Mouse (Mus musculus) hindbrain, embryonic 10.5 days (tissue): ENCODE measurements at regions not wholly inside any gene's neighbourhood (a gene's known extent, or its start where the extent isn't known, plus 50 kb on each side); places are given as distances from the start of the nearest gene placed in this dataset.

Experiments used
- DNase-seq: peaks from one replicate; pipeline ENCODE4 v3.0.0-alpha.2; 2017; ENCODE audit warnings: low spot score
- H3K27ac ChIP-seq: fragments of 300-500 bp; sonication (generic); 2 replicates; pipeline ENCODE4 v1.5.1; 2016; ENCODE audit warnings: mild to moderate bottlenecking, moderate library complexity
- H3K27me3 ChIP-seq: fragments of 300-500 bp; sonication (generic); 2 replicates; pipeline ENCODE4 v1.6.1; 2016; ENCODE audit warnings: mild to moderate bottlenecking; ENCODE audit not compliant: poor library complexity, insufficient read depth, severe bottlenecking
- H3K36me3 ChIP-seq: fragments of 300-500 bp; sonication (generic); 2 replicates; pipeline ENCODE4 v1.6.1; 2016; ENCODE audit warnings: mild to moderate bottlenecking, moderate library complexity
- H3K4me1 ChIP-seq: fragments of 300-500 bp; sonication (generic); replicated peaks from 2 replicates; pipeline ENCODE4 v1.6.1; 2016; ENCODE audit warnings: mild to moderate bottlenecking
- H3K4me3 ChIP-seq: fragments of 300-500 bp; sonication (generic); 2 replicates; pipeline ENCODE4 v1.5.1; 2016; ENCODE audit warnings: mild to moderate bottlenecking, moderate library complexity
- H3K9me3 ChIP-seq: fragments of 300-500 bp; sonication (generic); 2 replicates; pipeline ENCODE4 v1.6.1; 2016; ENCODE audit warnings: mild to moderate bottlenecking, moderate library complexity
- WGBS: fragments of 180-500 bp; shearing (Covaris S2); methylation state at CpG from one replicate; pipeline ENCODE4 v1.1.7; 2016; 5-methylcytosine and 5-hydroxymethylcytosine counted together

DNA sequence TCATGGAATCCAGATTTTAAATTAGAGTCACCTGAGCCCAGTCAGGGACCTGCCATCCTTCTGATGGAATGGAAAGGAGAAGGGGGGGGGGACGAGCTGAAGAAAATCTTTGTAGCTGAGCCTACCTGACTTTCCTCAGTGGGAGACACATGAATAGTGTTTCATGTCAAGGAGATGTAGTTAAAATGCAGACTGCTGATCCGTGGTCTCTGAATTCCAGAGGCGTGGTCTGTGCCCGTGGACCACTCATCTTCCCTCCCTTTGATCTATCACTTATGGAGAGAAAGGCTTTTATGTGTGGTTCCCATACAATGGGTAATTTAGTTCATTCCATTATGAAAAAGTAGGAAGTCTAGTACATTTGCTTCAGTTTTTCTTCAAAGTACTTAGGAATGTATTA, 176.6 kb upstream of the Arrdc4 start:
- no peak overlapping the region for H3K27ac ChIP-seq
- H3K4me3 ChIP-seq, result no peak overlapping the region
- H3K36me3 ChIP-seq, result no peaks in the 10 kb centered on the region
- peaks cover 5% of the 10 kb centered on the region; the same call in 1 of the 2 replicates for H3K4me1 ChIP-seq
- no peaks in the 10 kb centered on the region for H3K27me3 ChIP-seq
- 60% methylated on average over 4 of the region's 4 CpGs for WGBS
- H3K9me3 ChIP-seq, result no peaks in the 10 kb centered on the region
- no peak for DNase-seq

- Histone ChIP-seq H3K4me3 (no peak overlapping the region), H3K4me1 (0 out of 2 replicates have a peak, but pooled peaks cover 3% of the 10 kb centered on the region), H3K36me3 (no peaks in the 10 kb centered on the region), H3K27me3 (no peaks in the 10 kb centered on the region), H3K27ac (no peak overlapping the region), H3K9me3 (no peaks in the 10 kb centered on the region)
- WGBS, result 69% methylated on average over 9 of the region's 9 CpGs
- no peak for DNase-seq
Observed at GRCm38 (mm10) chr7:68918632-68919435, 169.8 kb upstream of the Arrdc4 start.

GRCm38 (mm10) chr7:68917876-68918200, 168.8 kb upstream of the Arrdc4 start:
- no peak for DNase-seq
- no peak overlapping the region for H3K27ac ChIP-seq
- 0 out of 2 replicates have a peak, but pooled peaks cover 3% of the 10 kb centered on the region for H3K4me1 ChIP-seq
- WGBS, result 36% methylated on average over 2 of the region's 2 CpGs
- no peaks in the 10 kb centered on the region for H3K27me3 ChIP-seq
- no peaks in the 10 kb centered on the region for H3K36me3 ChIP-seq
- H3K9me3 ChIP-seq, result no peaks in the 10 kb centered on the region
- H3K4me3 ChIP-seq, result no peak overlapping the region

DNA sequence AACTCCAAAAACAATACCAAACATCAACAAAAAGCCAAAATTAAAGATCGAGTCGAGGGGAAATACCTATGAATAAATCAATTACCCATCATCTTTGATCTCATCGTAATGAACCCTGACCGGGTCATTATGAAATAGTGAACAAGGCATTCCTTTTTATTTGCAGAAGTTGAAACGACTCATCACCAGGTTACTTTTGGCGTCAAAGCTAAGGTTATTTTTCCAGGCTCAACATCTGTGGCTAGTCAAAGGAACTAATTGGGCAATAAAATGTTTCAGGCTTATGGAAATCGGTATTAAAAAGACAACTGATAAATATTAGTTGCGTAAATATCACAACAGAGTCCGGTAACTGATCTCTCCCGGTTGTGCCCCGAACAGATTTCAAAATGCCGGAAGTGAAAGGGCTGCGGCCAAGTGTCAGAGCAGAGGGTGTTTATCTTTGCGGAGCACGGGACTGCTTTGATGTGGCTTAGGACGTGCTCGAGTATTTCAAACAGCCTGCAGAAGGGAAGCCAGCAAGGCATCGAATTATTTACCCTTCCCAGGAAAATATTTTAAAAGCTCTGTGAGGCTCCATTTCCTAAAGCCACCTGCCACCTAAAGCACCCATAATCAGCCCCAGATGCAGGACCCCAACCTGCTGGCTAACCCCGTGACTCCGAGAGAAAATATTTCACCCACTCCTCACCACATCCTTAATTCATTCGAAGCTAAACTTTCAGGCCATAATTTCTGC, 168.3 kb upstream of the Arrdc4 start:
- Histone ChIP-seq H3K36me3 (no peaks in the 10 kb centered on the region), H3K4me1 (0 out of 2 replicates have a peak, but pooled peaks cover 3% of the 10 kb centered on the region), H3K27me3 (no peaks in the 10 kb centered on the region), H3K27ac (no peak overlapping the region), H3K9me3 (no peaks in the 10 kb centered on the region), H3K4me3 (no peak overlapping the region)
- peak; percentile 38 for DNase-seq
- 60% methylated on average over 21 of the region's 21 CpGs for WGBS

- Histone ChIP-seq H3K36me3 (no peaks in the 10 kb centered on the region), H3K4me3 (no peak overlapping the region), H3K4me1 (0 out of 2 replicates have a peak, but pooled peaks cover 3% of the 10 kb centered on the region), H3K27me3 (no peaks in the 10 kb centered on the region), H3K9me3 (no peaks in the 10 kb centered on the region), H3K27ac (no peak overlapping the region)
- 85% methylated on average over 9 of the region's 9 CpGs for WGBS
- no peak for DNase-seq
Observed at GRCm38 (mm10) chr7:68915976-68916375, 166.9 kb upstream of the Arrdc4 start.

DNA sequence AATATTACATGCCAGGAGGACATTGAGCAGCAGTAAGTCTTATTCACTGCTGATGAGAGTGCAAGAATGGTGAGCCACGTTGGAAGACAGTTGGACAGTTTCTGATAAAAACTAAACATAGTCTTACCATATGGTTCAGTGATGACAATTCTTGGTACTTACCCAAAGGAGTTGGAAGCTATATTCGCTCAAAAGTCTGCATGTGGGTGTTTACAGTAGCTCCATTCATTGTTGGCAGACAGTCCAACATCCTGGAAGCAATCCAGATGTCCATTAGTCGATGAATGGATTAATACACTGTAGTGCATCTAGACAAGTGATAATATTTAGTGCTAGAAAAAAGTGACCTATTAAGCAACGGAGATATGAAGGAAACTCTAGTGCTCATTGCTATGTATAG, 165.3 kb upstream of the Arrdc4 start:
- no peaks in the 10 kb centered on the region for H3K36me3 ChIP-seq
- no peak overlapping the region for H3K27ac ChIP-seq
- 0 out of 2 replicates have a peak, but pooled peaks cover 3% of the 10 kb centered on the region for H3K4me1 ChIP-seq
- H3K9me3 ChIP-seq, result no peaks in the 10 kb centered on the region
- H3K27me3 ChIP-seq, result no peaks in the 10 kb centered on the region
- WGBS, result 92% methylated on average over 4 of the region's 4 CpGs
- no peak overlapping the region for H3K4me3 ChIP-seq
- no peak for DNase-seq

- 87% methylated on average over 6 of the region's 6 CpGs for WGBS
- no peaks in the 10 kb centered on the region for H3K9me3 ChIP-seq
Observed at GRCm38 (mm10) chr7:68911989-68912655, 163.1 kb upstream of the Arrdc4 start.

GRCm38 (mm10) chr7:68911562-68911961, 162.5 kb upstream of the Arrdc4 start:
- Histone ChIP-seq H3K9me3 (no peaks in the 10 kb centered on the region), H3K36me3 (no peaks in the 10 kb centered on the region), H3K4me1 (peaks cover 11% of the 10 kb centered on the region), H3K27ac (no peak overlapping the region), H3K27me3 (no peaks in the 10 kb centered on the region), H3K4me3 (no peak overlapping the region)
- no peak for DNase-seq
- 72% methylated on average over 3 of the region's 3 CpGs for WGBS

More at GRCm38 (mm10) chr7:68911989-68912655, 163.1 kb upstream of the Arrdc4 start:
- H3K27ac ChIP-seq, result no peak overlapping the region
- no peaks in the 10 kb centered on the region for H3K36me3 ChIP-seq
- H3K4me1 ChIP-seq, result peaks cover 6% of the 10 kb centered on the region
- H3K4me3 ChIP-seq, result no peak overlapping the region
- no peak for DNase-seq
- H3K27me3 ChIP-seq, result no peaks in the 10 kb centered on the region

GRCm38 (mm10) chr7:68909694-68910093, 160.7 kb upstream of the Arrdc4 start:
- H3K4me1 ChIP-seq, result peaks cover 11% of the 10 kb centered on the region
- no peaks in the 10 kb centered on the region for H3K36me3 ChIP-seq
- H3K27ac ChIP-seq, result no peak overlapping the region
- 95% methylated on average over 1 of the region's 1 CpGs for WGBS
- no peak for DNase-seq
- no peak overlapping the region for H3K4me3 ChIP-seq
- H3K9me3 ChIP-seq, result no peaks in the 10 kb centered on the region
- H3K27me3 ChIP-seq, result no peaks in the 10 kb centered on the region

DNA sequence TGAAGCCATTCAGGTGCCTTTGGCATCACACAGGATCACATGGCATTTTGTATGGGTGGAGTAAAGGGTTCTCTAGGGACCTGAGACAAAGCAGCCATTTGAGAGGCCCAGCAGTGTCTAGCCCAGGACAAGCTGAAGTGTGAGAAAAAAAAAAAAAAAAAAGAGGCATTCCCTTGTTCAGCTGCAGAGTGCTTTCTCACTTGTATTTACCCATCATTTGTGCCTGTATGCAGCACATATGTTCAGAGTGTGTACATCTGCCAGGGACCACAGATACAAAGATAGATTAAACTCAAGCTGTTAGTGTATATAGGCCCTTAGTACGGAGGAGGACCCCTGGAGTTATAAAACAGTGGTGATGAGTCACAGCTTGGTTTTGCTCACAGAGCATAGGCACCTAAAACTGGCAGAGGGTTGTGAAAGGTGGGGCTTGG, 159.4 kb upstream of the Arrdc4 start:
- 64% methylated on average over 1 of the region's 1 CpGs for WGBS
- H3K36me3 ChIP-seq, result no peaks in the 10 kb centered on the region
- no peaks in the 10 kb centered on the region for H3K27me3 ChIP-seq
- no peak for DNase-seq
- peaks cover 11% of the 10 kb centered on the region for H3K4me1 ChIP-seq
- H3K4me3 ChIP-seq, result no peak overlapping the region
- H3K9me3 ChIP-seq, result no peaks in the 10 kb centered on the region
- no peak overlapping the region for H3K27ac ChIP-seq

DNA sequence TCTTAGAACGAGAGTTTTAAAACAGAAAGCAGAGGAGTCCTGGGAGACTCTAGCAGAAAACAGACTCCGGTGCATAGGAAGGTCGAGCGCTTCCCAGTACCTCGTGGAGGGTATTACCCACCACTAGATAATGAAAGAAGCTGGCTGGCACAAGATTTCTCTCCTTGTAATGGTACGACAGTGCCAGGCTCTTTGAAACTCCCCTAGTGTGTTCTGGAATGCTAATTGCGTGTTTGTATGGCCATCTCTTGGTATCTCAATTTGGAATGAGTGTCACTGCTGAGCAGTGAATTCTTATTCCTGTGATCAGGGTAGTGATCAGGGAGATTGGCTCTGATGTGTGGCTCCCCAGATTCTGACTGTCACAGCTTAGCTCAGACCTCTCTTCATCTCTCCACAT, 158.8 kb upstream of the Arrdc4 start:
- H3K9me3 ChIP-seq, result no peaks in the 10 kb centered on the region
- no peaks in the 10 kb centered on the region for H3K36me3 ChIP-seq
- WGBS, result 86% methylated on average over 7 of the region's 7 CpGs
- peaks cover 11% of the 10 kb centered on the region for H3K4me1 ChIP-seq
- no peak for DNase-seq
- H3K27ac ChIP-seq, result no peak overlapping the region
- no peak overlapping the region for H3K4me3 ChIP-seq
- H3K27me3 ChIP-seq, result no peaks in the 10 kb centered on the region

- H3K27ac ChIP-seq, result no peak overlapping the region
- no peaks in the 10 kb centered on the region for H3K36me3 ChIP-seq
- 64% methylated on average over 8 of the region's 8 CpGs for WGBS
- no peak for DNase-seq
- peaks cover 11% of the 10 kb centered on the region for H3K4me1 ChIP-seq
- H3K4me3 ChIP-seq, result no peak overlapping the region
- H3K27me3 ChIP-seq, result no peaks in the 10 kb centered on the region
- H3K9me3 ChIP-seq, result no peaks in the 10 kb centered on the region
Observed at GRCm38 (mm10) chr7:68906771-68907395, 157.8 kb upstream of the Arrdc4 start.
